Mouse (Mus musculus) urinary bladder, postnatal 36 days (tissue): ENCODE data around the gene Apoc1.
"Not testable (repeated sequence)": the region's sequence is repeated elsewhere in the genome, so short reads cannot be mapped to it uniquely, and the experiment has no call there.

Source experiments
- DNase-seq, 2 experiments: peaks; one replicate each; pipeline ENCODE4 v3.0.0; 2022; ENCODE audit warnings: low spot score in 2 of 2, mixed read lengths in 1 of 2

The Apoc1 gene

GRCm38 (mm10) chr7:19705271-19705670 is 12.8 kb upstream of the Apoc1 start:
- DNase-seq = no peak

GRCm38 (mm10) chr7:19704475-19704874 is 12.0 kb upstream of the Apoc1 start:
- no peak for DNase-seq

GRCm38 (mm10) chr7:19702859-19703555 is 10.5 kb upstream of the Apoc1 start:
- no peak for DNase-seq

- peak; percentile 69 to 85 for DNase-seq
Measured at GRCm38 (mm10) chr7:19701069-19701761, 8.8 kb upstream of the Apoc1 start.

GRCm38 (mm10) chr7:19700299-19701068 is 8.0 kb upstream of the Apoc1 start:
- no peak for DNase-seq

GRCm38 (mm10) chr7:19699827-19700148 is 7.3 kb upstream of the Apoc1 start:
- DNase-seq = no peak

GRCm38 (mm10) chr7:19698907-19699826 is 6.7 kb upstream of the Apoc1 start, which contains the start of gene Apoe:
Apoe (minus strand) TSS chr7:19699188.
- peak in 1 of 2 experiments; percentile 63 for DNase-seq

GRCm38 (mm10) chr7:19697949-19698906 is 5.8 kb upstream of the Apoc1 start:
- no peak for DNase-seq

GRCm38 (mm10) chr7:19696336-19696873 is 3.9 kb upstream of the Apoc1 start:
- DNase-seq = no peak

- no peak for DNase-seq
Measured at GRCm38 (mm10) chr7:19695881-19696280, 3.4 kb upstream of the Apoc1 start.

GRCm38 (mm10) chr7:19695213-19695594 is 2.7 kb upstream of the Apoc1 start:
- no peak for DNase-seq

GRCm38 (mm10) chr7:19694336-19695212 is 2.1 kb upstream of the Apoc1 start:
- no peak for DNase-seq

GRCm38 (mm10) chr7:19693421-19693820 is 961 bp upstream of the Apoc1 start:
- peak in 1 of 2 experiments; percentile 69 for DNase-seq

GRCm38 (mm10) chr7:19691434-19691833 is 1.0 kb downstream of the Apoc1 start:
- no peak for DNase-seq

GRCm38 (mm10) chr7:19690845-19691244 is 1.6 kb downstream of the Apoc1 start:
- DNase-seq = no peak

GRCm38 (mm10) chr7:19688611-19689010 is 3.8 kb downstream of the Apoc1 start:
- DNase-seq = no peak

GRCm38 (mm10) chr7:19688101-19688500 is 4.4 kb downstream of the Apoc1 start:
- DNase-seq = no peak

- not testable (repeated sequence) for DNase-seq
Measured at GRCm38 (mm10) chr7:19686927-19687583, 5.4 kb downstream of the Apoc1 start.

GRCm38 (mm10) chr7:19686521-19686920 is 5.9 kb downstream of the Apoc1 start:
- DNase-seq = no peak
